Mouse (Mus musculus) midbrain, embryonic 13.5 days (tissue): ENCODE results near the gene 9130230L23Rik. TPM values are rescaled to one million over a fixed set of nuclear protein-coding genes. Genes with fewer than 3 reads are reported as not detected.

Experiments
- ATAC-seq: fragments of 200-750 bp; cut with Nextera tagmentation; 2 replicates; pipeline ENCODE4 v1.8.0; 2017; ENCODE audit warnings: mild to moderate bottlenecking, moderate TSS enrichment, moderate library complexity
- H3K27ac ChIP-seq: fragments of 300-500 bp; sonication (generic); 2 replicates; pipeline ENCODE4 v1.5.1; 2015; ENCODE audit warnings: inconsistent platforms, mild to moderate bottlenecking, moderate library complexity
- H3K27me3 ChIP-seq: fragments of 300-500 bp; sonication (generic); 2 replicates; pipeline ENCODE4 v1.6.1; 2015; ENCODE audit warnings: mild to moderate bottlenecking, inconsistent platforms
- H3K36me3 ChIP-seq: fragments of 300-500 bp; sonication (generic); 2 replicates; pipeline ENCODE4 v1.6.1; 2015; ENCODE audit warnings: mild to moderate bottlenecking, inconsistent platforms
- H3K4me1 ChIP-seq: fragments of 300-500 bp; sonication (generic); replicated peaks from 2 replicates; pipeline ENCODE4 v1.6.1; 2015; ENCODE audit warnings: inconsistent platforms
- H3K4me2 ChIP-seq: fragments of 300-500 bp; sonication (generic); replicated peaks from 2 replicates; pipeline ENCODE4 v1.6.1; 2015; ENCODE audit warnings: moderate library complexity, mild to moderate bottlenecking, inconsistent platforms
- H3K4me3 ChIP-seq: fragments of 300-500 bp; sonication (generic); replicated peaks from 2 replicates; pipeline ENCODE4 v1.5.1; 2015; ENCODE audit warnings: mild to moderate bottlenecking, inconsistent platforms
- H3K9ac ChIP-seq: fragments of 300-500 bp; sonication (generic); replicated peaks from 2 replicates; pipeline ENCODE4 v1.6.1; 2015; ENCODE audit warnings: mild to moderate bottlenecking, inconsistent platforms
- H3K9me3 ChIP-seq: fragments of 300-500 bp; sonication (generic); 2 replicates; pipeline ENCODE4 v1.6.1; 2016; ENCODE audit warnings: mild to moderate bottlenecking, inconsistent platforms
- WGBS: fragments of 180-500 bp; shearing (Covaris S2); methylation state at CpG from one replicate; pipeline ENCODE4 v1.1.7; 2015; 5-methylcytosine and 5-hydroxymethylcytosine counted together
- microRNA-seq: library from miRNA; unstranded; fragments of <30 nt; microRNA quantifications from one replicate; pipeline ENCODE4, GENCODE M21; 2016
- polyA plus RNA-seq: library from polyadenylated mRNA; unstranded; fragments of >200 nt; fragmentation: Nextera tagmentation; extraction: Ambion mirVana; gene quantifications from 2 replicates; pipeline ENCODE4 v1.2.1, GENCODE M21; 2015

The 9130230L23Rik gene
- polyA plus RNA-seq, 1 experiment from 2014 or later: 0.34 TPM

DNA sequence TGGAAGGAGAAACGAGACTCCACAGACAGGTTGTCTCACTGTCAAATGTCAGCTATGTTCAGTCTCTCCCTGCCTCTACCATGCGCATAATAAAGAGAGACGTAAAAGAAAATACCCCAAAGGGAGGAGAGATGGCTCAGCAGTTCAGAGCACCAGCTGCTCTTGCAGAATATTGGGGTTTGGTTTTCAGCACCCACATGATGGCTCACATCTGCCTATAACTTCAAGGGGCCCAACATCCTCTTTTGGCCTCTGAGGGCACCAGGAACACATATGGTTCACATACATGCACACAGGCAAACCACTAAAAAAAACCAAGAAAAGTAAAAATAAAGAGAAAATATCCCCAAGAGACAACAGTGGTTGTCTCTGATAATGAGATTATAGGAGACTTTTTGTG is 54.3 kb downstream of the 9130230L23Rik start:
- no peaks in the 10 kb centered on the region for H3K9me3 ChIP-seq
- H3K4me3 ChIP-seq: no peak overlapping the region
- H3K27me3 ChIP-seq: no peaks in the 10 kb centered on the region
- H3K4me2 ChIP-seq: no peak overlapping the region
- H3K36me3 ChIP-seq: no peaks in the 10 kb centered on the region
- 15% methylated on average over 3 of the region's 3 CpGs for WGBS
- peak overlapping the region; percentile 93 for H3K27ac ChIP-seq
- H3K9ac ChIP-seq: no peak overlapping the region
- ATAC-seq: no peak
- peaks cover 18% of the 10 kb centered on the region for H3K4me1 ChIP-seq

DNA sequence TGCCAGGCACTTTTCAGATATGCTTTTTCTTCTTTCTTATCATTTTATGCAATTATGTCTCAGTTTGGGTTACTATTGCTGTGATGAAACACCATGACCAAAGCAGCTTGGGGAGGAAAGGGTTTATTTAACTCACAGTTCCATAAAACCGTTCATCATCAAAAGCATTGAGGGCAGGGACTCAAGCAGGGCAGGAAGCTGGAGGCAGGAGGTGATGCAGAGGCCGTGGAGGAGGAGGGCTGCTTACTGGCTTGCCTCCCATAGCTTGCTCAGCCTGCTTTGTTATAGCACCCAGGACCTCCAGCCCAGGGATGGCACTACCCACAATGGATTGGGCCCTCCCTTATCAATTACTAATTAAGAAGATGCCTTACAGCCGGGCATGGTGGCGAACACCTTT is 62.9 kb downstream of the 9130230L23Rik start:
- Histone ChIP-seq H3K9me3 (no peaks in the 10 kb centered on the region), H3K27me3 (no peaks in the 10 kb centered on the region), H3K27ac (no peak overlapping the region), H3K9ac (no peak overlapping the region), H3K4me3 (no peak overlapping the region), H3K4me1 (no peaks in the 10 kb centered on the region), H3K36me3 (no peaks in the 10 kb centered on the region), H3K4me2 (no peak overlapping the region)
- WGBS: 77% methylated on average over 4 of the region's 4 CpGs
- no peak for ATAC-seq

DNA sequence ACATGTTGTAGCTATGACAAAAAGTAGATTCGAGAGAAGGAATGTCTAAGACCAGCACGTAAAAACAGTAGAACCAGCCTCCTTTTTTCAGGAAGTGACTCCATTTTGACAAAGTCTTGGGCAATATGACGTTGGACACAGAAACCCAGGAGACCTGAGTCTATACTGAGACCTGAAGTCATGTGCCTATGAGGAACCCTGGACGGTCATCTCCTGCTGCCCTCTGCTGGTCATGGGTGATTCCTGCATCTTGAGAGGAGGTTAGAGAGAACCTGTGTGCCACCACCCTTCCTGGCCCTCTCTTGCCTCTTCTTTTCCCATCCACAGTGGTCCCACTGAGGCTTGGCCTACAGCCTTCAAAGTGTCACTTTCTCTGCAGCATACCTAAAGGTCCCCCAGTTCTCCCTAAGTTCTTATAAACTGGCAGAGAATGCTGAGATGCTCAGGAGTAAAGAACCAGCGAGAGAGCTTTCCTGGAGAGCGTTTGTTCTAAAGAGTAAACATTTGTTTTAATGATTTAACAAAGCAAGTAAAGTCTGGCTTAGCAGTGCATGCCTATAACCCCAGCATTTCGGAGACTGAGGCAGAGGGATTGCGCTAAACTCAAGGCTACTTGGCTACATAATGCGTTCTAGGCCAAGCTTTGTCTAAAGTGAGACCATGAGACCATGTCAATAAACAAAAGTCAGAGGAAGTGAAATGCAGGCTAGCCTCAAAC is 65.9 kb downstream of the 9130230L23Rik start:
- Histone ChIP-seq H3K9me3 (no peaks in the 10 kb centered on the region), H3K27ac (0 out of 2 replicates have a peak overlapping the region, but pooled peaks have one; percentile 19), H3K4me2 (no peak overlapping the region), H3K4me1 (no peaks in the 10 kb centered on the region), H3K27me3 (no peaks in the 10 kb centered on the region), H3K4me3 (no peak overlapping the region), H3K9ac (no peak overlapping the region), H3K36me3 (no peaks in the 10 kb centered on the region)
- ATAC-seq: peak; percentile 85
- 59% methylated on average over 9 of the region's 9 CpGs for WGBS

DNA sequence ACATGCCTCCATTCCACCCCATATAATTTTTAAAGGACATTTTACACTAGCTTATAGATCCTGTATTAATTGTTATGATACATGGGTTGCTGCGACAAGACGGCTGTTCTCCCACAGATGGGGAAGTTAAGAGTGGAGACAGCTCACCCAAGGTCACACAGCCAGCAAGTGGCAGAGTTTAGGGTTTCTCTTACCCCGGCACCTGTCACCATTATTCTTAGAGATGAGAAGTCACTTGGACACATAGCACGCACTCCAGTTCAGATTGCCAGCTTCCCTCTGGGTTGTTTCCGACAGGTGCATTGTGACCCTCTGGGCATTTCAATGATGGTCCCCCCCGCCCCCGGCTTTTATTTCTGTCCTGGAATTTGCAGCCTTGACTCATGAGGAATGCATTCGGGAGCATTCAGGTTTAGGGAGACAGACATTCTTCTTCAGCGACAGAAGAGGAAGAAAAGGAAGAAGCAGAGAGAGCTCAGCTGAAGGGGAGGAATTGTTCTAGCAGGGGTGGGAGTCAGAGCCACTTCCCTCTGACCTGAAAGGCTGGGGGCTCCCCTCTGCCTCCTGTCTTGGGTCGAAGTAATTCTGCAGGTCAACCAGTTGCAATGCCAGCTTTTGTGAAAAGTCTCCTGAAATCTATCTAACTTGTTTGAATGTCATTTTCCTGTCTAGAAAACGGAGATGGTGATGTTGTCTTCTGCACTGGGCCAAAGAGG is 66.9 kb downstream of the 9130230L23Rik start:
- Histone ChIP-seq H3K36me3 (no peaks in the 10 kb centered on the region), H3K9me3 (no peaks in the 10 kb centered on the region), H3K4me3 (no peak overlapping the region), H3K27me3 (no peaks in the 10 kb centered on the region), H3K9ac (no peak overlapping the region), H3K4me2 (no peak overlapping the region), H3K27ac (no peak overlapping the region), H3K4me1 (no peaks in the 10 kb centered on the region)
- no peak for ATAC-seq
- 76% methylated on average over 11 of the region's 11 CpGs for WGBS

DNA sequence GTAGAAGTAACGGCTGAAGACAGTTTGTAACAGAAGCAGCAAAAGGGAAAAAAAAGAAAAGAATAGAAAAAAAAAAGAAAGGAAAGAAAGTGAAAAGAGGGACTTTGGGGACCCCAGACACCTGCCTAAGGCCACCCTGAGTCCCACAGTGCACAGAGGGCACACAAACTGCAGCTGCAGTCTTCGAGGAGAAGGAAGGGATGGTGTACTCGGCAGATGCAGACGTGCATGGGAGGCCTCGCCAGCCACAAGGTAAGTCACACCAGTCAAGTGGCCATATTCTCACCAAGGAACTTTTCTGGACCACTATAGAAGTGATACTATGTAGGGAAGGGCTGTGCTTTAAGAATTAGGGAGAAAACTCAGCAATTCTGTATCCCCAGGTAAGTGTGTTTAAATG is 69.3 kb downstream of the 9130230L23Rik start, which contains the start of gene Chrna9:
Chrna9 (plus strand) TSS at position 139 of the 400 bp plus-strand sequence.
- no peak for ATAC-seq
- WGBS: 93% methylated on average over 5 of the region's 5 CpGs
- H3K4me1 ChIP-seq: no peaks in the 10 kb centered on the region
- no peak within 1 kb of the TSS for H3K9ac ChIP-seq
- H3K27ac ChIP-seq: no peak within 1 kb of the TSS
- no peaks in the 10 kb centered on the region for H3K9me3 ChIP-seq
- H3K4me3 ChIP-seq: no peak within 1 kb of the TSS
- no peaks in the 10 kb centered on the region for H3K36me3 ChIP-seq
- H3K27me3 ChIP-seq: no peaks in the 10 kb centered on the region
- H3K4me2 ChIP-seq: no peak within 1 kb of the TSS

DNA sequence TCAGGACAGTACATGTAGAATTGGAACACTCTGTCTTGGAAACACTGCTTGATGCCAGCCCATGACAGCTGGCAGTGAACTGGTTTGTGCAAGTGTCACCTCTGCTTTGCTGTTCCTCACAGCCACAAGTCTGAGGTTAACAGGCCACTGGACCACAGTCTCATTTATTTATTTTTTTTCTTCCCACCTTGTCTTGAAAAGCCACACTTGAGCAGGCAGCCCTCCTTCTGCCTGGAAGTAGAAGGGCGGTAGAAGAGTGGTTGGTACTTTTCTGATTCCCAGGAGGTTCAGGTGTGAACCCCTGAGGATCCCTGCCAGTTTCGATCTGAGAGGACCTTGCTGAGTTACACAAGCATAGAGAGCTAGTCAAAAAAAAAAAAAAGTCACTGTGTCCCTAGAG is 70.3 kb downstream of the 9130230L23Rik start:
- no peak for ATAC-seq
- Histone ChIP-seq H3K9me3 (no peaks in the 10 kb centered on the region), H3K27me3 (no peaks in the 10 kb centered on the region), H3K9ac (no peak overlapping the region), H3K36me3 (no peaks in the 10 kb centered on the region), H3K27ac (no peak overlapping the region), H3K4me2 (no peak overlapping the region), H3K4me3 (no peak overlapping the region), H3K4me1 (no peaks in the 10 kb centered on the region)
- WGBS: 89% methylated on average over 2 of the region's 2 CpGs

DNA sequence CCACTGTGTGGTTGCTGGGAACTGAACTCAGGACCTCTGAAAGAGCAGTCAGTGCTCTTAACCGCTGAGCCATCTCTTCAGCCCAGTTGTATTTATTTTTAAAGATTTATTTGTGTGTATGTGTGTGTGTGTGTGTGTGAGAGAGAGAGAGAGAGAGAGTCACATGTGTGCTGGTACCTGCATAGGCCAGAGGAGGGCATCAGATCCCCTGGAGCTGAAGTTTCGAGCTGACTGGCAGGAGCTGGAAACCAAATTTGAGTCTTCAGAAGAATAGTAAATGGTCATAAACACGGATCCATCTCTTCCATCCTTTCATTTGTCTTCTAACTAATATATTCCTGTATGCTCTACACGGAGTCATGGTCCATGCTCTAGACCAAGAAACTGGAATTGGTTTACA is 70.8 kb downstream of the 9130230L23Rik start:
- no peak overlapping the region for H3K4me3 ChIP-seq
- ATAC-seq: no peak
- H3K36me3 ChIP-seq: no peaks in the 10 kb centered on the region
- H3K9ac ChIP-seq: no peak overlapping the region
- no peaks in the 10 kb centered on the region for H3K9me3 ChIP-seq
- WGBS: 91% methylated on average over 4 of the region's 4 CpGs
- no peak overlapping the region for H3K27ac ChIP-seq
- H3K27me3 ChIP-seq: no peaks in the 10 kb centered on the region
- H3K4me1 ChIP-seq: no peaks in the 10 kb centered on the region
- H3K4me2 ChIP-seq: no peak overlapping the region

DNA sequence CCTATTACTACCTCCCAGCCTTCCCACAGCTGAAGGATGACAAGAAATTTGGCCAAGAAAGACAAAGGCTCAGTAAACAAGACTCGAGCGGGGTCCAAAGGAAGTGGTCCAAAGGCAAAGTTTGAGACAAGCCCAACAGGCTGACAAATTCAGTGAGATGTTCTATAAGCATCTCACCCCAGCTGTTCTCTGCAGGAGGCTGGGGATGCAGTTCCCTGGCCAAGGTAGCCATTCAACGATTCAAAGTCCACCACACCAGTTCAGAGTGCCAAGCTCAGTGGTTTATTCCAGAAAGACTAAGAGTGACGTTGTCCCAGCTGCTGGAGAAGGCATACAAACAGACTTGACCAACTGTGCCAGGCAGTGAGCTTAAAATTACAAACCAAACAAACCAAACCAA is 73.9 kb downstream of the 9130230L23Rik start:
- H3K4me3 ChIP-seq: no peak overlapping the region
- no peak overlapping the region for H3K4me2 ChIP-seq
- no peaks in the 10 kb centered on the region for H3K4me1 ChIP-seq
- WGBS: 79% methylated on average over 4 of the region's 4 CpGs
- H3K36me3 ChIP-seq: no peaks in the 10 kb centered on the region
- H3K9ac ChIP-seq: no peak overlapping the region
- H3K27me3 ChIP-seq: no peaks in the 10 kb centered on the region
- no peak for ATAC-seq
- no peak overlapping the region for H3K27ac ChIP-seq
- H3K9me3 ChIP-seq: no peaks in the 10 kb centered on the region

Small RNA genes within 50 kb of the gene (microRNA-seq; reads per million reads assigned to microRNA genes)
- not detected for gene Gm25952

Other genes with a start within 250 kb of the 9130230L23Rik start
- gene N4bp2, start 240.8 kb downstream of the 9130230L23Rik start, polyA plus RNA-seq: 26.3 and 27.0 TPM in 2 replicates
- 0.27 and 0.32 TPM in 2 replicates for gene Rhoh, start 143.1 kb downstream of the 9130230L23Rik start, polyA plus RNA-seq
- not detected in 2 replicates for gene Chrna9, start 69.4 kb downstream of the 9130230L23Rik start, polyA plus RNA-seq
- gene Rbm47, start 168.8 kb upstream of the 9130230L23Rik start, polyA plus RNA-seq: 1.3 and 2.5 TPM in 2 replicates